Mouse (Mus musculus): ENCODE measurements around the gene Mapk8ip2. TPM values are rescaled to one million over a fixed set of nuclear protein-coding genes. Genes with fewer than 3 reads are reported as not detected.

Mapk8ip2 gene
- not detected for total RNA-seq (2023)

GRCm38 (mm10) chr15:89453865-89454478, at the start of gene Mapk8ip2:
Gene Mapk8ip2 (plus strand): TSS chr15:89453913.

GRCm38 (mm10) chr15:89410118-89410517, 43.6 kb upstream of the Mapk8ip2 start, which contains the start of gene Syce3:
Gene Syce3 (minus strand): TSS chr15:89410503.

GRCm38 (mm10) chr15:89425711-89426121, 28.0 kb upstream of the Mapk8ip2 start, which contains the start of gene Cpt1b:
Gene Cpt1b (minus strand): TSS chr15:89425863.

GRCm38 (mm10) chr15:89429352-89430221, 24.1 kb upstream of the Mapk8ip2 start, which contains the start of the genes C730034F03Rik, Gm44502 and Chkb:
Gene C730034F03Rik (plus strand): TSS chr15:89429589.
Gene Gm44502 (minus strand): TSS chr15:89429696.
Gene Chkb (minus strand): TSS chr15:89429908.

DNA sequence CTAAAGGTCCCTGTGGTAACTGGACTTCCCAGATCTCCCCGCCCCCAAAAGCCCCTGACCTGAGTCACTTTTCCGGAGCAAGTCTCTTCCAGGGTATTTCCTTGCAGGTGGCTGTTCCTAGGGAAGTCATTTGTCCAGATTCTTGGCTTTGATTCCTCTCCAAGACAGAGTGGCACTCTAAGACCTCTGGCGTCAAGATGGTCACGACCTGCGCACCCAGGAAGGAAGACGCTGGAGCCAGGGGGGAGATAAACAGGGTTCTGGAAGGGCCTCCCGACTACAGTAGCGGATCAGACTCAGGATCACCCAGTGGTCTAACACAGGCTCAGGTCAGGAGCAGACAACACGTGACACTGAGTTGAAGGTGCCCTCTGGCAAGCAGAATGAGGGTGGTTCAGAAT, 23.4 kb downstream of the Mapk8ip2 start, which contains the start of gene Arsa:
Gene Arsa, minus strand, starts transcription at position 335 of the 401 bp plus-strand sequence.

DNA sequence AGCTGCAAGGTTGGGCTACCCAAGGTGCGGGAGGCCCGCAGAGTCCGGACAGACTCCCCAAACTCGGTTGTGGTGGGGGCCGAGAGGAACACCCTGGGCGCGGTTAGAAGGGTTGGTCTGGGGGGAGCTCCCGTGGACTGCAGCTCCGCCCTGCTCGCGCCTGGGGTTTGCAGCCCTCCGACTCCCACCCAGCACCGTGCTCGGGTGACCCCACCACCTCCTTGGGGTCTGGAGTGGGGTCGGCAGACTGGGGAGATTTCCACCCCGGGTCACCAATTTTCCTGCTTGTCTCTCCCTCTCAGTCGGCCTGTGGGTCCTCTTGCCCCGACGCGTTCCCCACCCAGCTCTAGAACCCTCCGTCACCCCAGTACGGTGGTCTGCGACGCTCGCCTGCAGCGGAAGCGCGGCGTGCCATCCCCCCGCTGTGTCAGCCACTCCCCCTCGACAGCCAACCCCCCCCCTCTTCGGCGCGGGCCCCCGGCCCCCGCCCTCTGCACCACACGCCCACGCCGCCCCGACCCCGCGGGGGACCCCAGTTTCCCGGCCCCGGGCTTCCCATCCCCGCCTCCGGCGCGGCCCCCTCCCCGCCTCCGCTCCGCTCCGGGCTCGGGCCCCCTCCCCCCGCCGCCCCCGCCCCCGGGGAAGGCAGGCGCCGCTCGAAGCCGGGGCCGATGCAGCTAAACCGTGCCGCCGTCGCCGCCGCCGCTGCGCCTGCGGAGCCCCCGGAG, 45.4 kb downstream of the Mapk8ip2 start, which contains the start of gene Shank3:
Gene Shank3, plus strand, starts transcription at position 663 of the 728 bp plus-strand sequence.

Other genes with a start within 250 kb of the Mapk8ip2 start
- gene Ppp6r2, start 242.4 kb upstream of the Mapk8ip2 start, total RNA-seq (2023): 42.9 TPM
- gene Sbf1, start 138.6 kb upstream of the Mapk8ip2 start, total RNA-seq (2023): 416 TPM
- not detected for gene Adm2, start 131.2 kb upstream of the Mapk8ip2 start, total RNA-seq (2023)
- not detected for gene Miox, start 119.5 kb upstream of the Mapk8ip2 start, total RNA-seq (2023)
- gene Lmf2, start 98.3 kb upstream of the Mapk8ip2 start, total RNA-seq (2023): 52.1 TPM
- 133 TPM for gene Ncaph2, start 98.2 kb upstream of the Mapk8ip2 start, total RNA-seq (2023)
- gene Sco2, start 80.1 kb upstream of the Mapk8ip2 start, total RNA-seq (2023): 18.3 TPM
- gene Tymp, start 76.9 kb upstream of the Mapk8ip2 start, total RNA-seq (2023): 0.50 TPM
- 1.7 TPM for gene Odf3b, start 74.6 kb upstream of the Mapk8ip2 start, total RNA-seq (2023)
- not detected for gene Klhdc7b, start 69.0 kb upstream of the Mapk8ip2 start, total RNA-seq (2023)
- gene Syce3, start 43.4 kb upstream of the Mapk8ip2 start, total RNA-seq (2023): not detected
- gene Cpt1b, start 28.1 kb upstream of the Mapk8ip2 start, total RNA-seq (2023): 2.2 TPM
- gene C730034F03Rik, start 24.3 kb upstream of the Mapk8ip2 start, total RNA-seq (2023): 9.0 TPM
- gene Gm44502, start 24.2 kb upstream of the Mapk8ip2 start, total RNA-seq (2023): 2.9 TPM
- gene Chkb, start 24.0 kb upstream of the Mapk8ip2 start, total RNA-seq (2023): 194 TPM
- 13.7 TPM for gene Arsa, start 23.5 kb downstream of the Mapk8ip2 start, total RNA-seq (2023)
- gene Shank3, start 45.7 kb downstream of the Mapk8ip2 start, total RNA-seq (2023): 1.0 TPM
- gene Acr, start 114.4 kb downstream of the Mapk8ip2 start, total RNA-seq (2023): not detected
- gene Rabl2, start 138.0 kb downstream of the Mapk8ip2 start, total RNA-seq (2023): 0.68 TPM

Data from CD4-positive naive resting alpha-beta T cell, adult 57 days (primary cell).